ENCODE assay signal across 8 mouse cellular contexts in the genomic region with DNA sequence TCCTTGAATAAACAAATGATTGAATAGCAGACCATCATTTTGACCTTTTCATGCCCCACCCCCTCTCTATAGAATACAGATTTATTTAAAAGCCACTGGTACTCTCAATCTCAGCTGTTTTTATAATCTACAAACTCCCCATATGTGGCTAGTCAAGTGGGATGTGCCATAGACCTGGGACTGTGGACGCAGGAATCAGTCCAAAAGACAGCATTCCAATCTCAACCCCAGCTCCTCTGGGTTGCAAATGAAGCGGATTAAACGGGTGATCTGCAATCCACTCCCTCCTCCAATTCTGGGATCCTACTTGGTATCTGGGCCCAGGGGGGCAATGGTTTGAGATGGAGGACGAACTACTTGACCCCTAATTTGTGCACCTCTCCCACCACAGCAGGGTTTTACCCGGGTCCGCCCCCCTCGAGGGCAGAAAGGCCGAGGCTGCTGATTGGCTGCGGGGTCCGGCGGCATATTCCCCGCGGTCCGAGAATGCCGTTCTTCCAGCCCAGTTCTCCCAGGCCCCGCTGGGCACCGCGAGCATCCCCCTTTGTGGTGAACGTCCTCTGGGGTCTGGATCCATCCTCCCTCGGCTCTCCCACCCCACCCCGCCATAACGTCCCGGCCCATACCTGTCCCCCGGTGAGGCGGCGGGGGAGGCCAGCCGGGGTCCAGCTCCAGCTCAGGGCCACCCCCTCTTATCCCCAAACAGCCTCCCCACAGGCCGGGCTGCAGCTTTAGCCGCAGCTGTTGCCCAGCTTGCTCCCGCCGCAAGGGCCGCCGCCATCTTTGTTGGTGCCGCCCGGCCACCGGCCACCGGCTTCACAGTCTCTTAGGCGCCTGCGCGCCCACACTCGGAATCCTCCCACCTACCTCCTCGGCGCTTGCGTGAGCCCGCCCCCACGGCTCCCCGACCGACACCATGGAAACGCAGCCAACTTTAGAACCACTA. TPM values are rescaled to one million over a fixed set of nuclear protein-coding genes. Genes with fewer than 3 reads are reported as not detected.
DNase-seq lines count a peak whose midpoint lies in the region; ATAC-seq lines count a peak whose summit lies in the region.

A gene (minus strand): TSS at position 856 of the 946 bp plus-strand sequence.

- peak within 1 kb of the TSS; percentile 93 for H3K4me3 ChIP-seq in intestine, embryonic 14.5 days (ENCODE audit: low read depth, low read length)

- H3K4me2 ChIP-seq in intestine, embryonic 14.5 days (ENCODE audit: low read length), result peak within 1 kb of the TSS; percentile 82

- intact Hi-C loops in left cerebral cortex, postnatal 14 days (cut with DNase I), result no loop called here

- peak within 1 kb of the TSS; percentile 87 for H3K27ac ChIP-seq in intestine, embryonic 14.5 days (ENCODE audit: low read depth)

- no peaks in the 10 kb centered on the region for H3K9me3 ChIP-seq in intestine, embryonic 14.5 days (ENCODE audit: control insufficient read depth, low read length)

- DNase-seq in adrenal gland, adult (ENCODE audit: inconsistent age in 2 of 2, low spot score in 1 of 2), result peak; percentile 96 to 97
- peak; percentile 96 for DNase-seq in embryo, embryonic 10.5 days (ENCODE audit: low spot score)
- peak; percentile 92 for DNase-seq in gastrocnemius, postnatal 25 days
- peak; percentile 91 for DNase-seq in intestine, embryonic 14.5 days (ENCODE audit: low spot score)
- DNase-seq in left cerebral cortex, postnatal 14 days (ENCODE audit: low spot score in 2 of 2), result peak; percentile 96
- peak; percentile 94 for DNase-seq in mesoderm, embryonic 11.5 days (ENCODE audit: low read depth, low spot score)
- DNase-seq in right cerebral cortex, postnatal 36 days (ENCODE audit: low spot score in 2 of 2), result peak; percentile 93 to 95
- peak; percentile 91 for DNase-seq in yolk sac, embryonic 10.5 days (ENCODE audit: low spot score)

- peak within 1 kb of the TSS; percentile 98 for H3K9ac ChIP-seq in intestine, embryonic 14.5 days (ENCODE audit: low read length)

- no peaks in the 10 kb centered on the region for H3K27me3 ChIP-seq in intestine, embryonic 14.5 days (replicated peaks; ENCODE audit: control insufficient read depth, insufficient read depth, low read length)

- H3K4me1 ChIP-seq in intestine, embryonic 14.5 days (replicated peaks; ENCODE audit: control insufficient read depth, insufficient read depth, low read length), result peaks cover 5% of the 10 kb centered on the region

- peaks cover 59% of the 10 kb centered on the region for H3K36me3 ChIP-seq in intestine, embryonic 14.5 days (ENCODE audit: control insufficient read depth, insufficient read depth, low read length)

- WGBS in intestine, embryonic 14.5 days, result under 1% methylated on average over 49 of the region's 49 CpGs

- ATAC-seq in intestine, embryonic 14.5 days (replicated peaks; ENCODE audit: low FRiP score, low TSS enrichment, low read depth), result peak; percentile 91

RNA-seq across cellular contexts. Expression of the gene that starts here (rescaled TPM):
- 10 to 100 TPM; 14.2 to 15.7 TPM for total RNA-seq in gastrocnemius, postnatal 25 days (2021)
- 63.0 and 68.1 TPM in 2 replicates for polyA plus RNA-seq in intestine, embryonic 14.5 days (2014; fragmentation: Nextera tagmentation; extraction: Ambion mirVana)
- total RNA-seq in left cerebral cortex, postnatal 14 days (2021), result 10 to 100 TPM; 54.1 to 58.0 TPM

Comparison
In these comparisons a context has a peak if more than half of its experiments do, and no peak if none do; other contexts are left out.
1. Peak in every context shown above with its lines: DNase-seq, ATAC-seq, H3K4me3 ChIP-seq and H3K27ac ChIP-seq.